Mouse (Mus musculus) heart, adult 2 months (tissue): ENCODE measurements at regions not wholly inside any gene's neighbourhood (a gene's known extent, or its start where the extent isn't known, plus 50 kb on each side); places are given as distances from the start of the nearest gene placed in this dataset.

ENCODE experiments used
- DNase-seq, 2 experiments: peaks; one replicate each; pipeline ENCODE4 v3.0.0; 2021
- H3K27ac ChIP-seq: fragments of 200-600 bp; 2 replicates; pipeline ENCODE4 v1.8.1; 2022
- H3K27me3 ChIP-seq: fragments of 200-500 bp; 2 replicates; pipeline ENCODE4 v1.6.1; 2012; ENCODE audit warnings: mild to moderate bottlenecking, low read length, inconsistent platforms, mixed read lengths; ENCODE audit not compliant: control insufficient read depth, insufficient read depth
- H3K36me3 ChIP-seq: fragments of 200-500 bp; 2 replicates; pipeline ENCODE4 v1.6.1; 2012; ENCODE audit warnings: low read length, inconsistent platforms; ENCODE audit not compliant: control insufficient read depth, insufficient read depth
- H3K4me1 ChIP-seq: fragments of 200-500 bp; 2 replicates; pipeline ENCODE4 v1.6.1; 2011; ENCODE audit warnings: low read length; ENCODE audit not compliant: control insufficient read depth, insufficient read depth
- H3K4me3 ChIP-seq: fragments of 200-600 bp; 2 replicates; pipeline ENCODE4 v1.8.1; 2022
- H3K79me2 ChIP-seq: fragments of 200-500 bp; replicated peaks from 2 replicates; pipeline ENCODE4 v1.6.1; 2012; ENCODE audit warnings: mild to moderate bottlenecking, inconsistent platforms, low read length, moderate library complexity, mixed read lengths; ENCODE audit not compliant: control insufficient read depth, insufficient read depth
- H3K9ac ChIP-seq: fragments of 200-500 bp; 2 replicates; pipeline ENCODE4 v1.6.1; 2012; ENCODE audit warnings: low read depth, mild to moderate bottlenecking, control low read depth, inconsistent platforms, low read length, mixed read lengths
- CTCF ChIP-seq: fragments of 200-600 bp; IDR thresholded peaks from 2 replicates; pipeline ENCODE4 v1.8.1; 2022; ENCODE audit warnings: antibody characterized with exemption, mild to moderate bottlenecking, moderate library complexity
- EP300 ChIP-seq: fragments of 200-500 bp; IDR thresholded peaks from 2 replicates; pipeline ENCODE4 v1.6.1; 2011; ENCODE audit warnings: low read depth, low read length, control low read depth; ENCODE audit not compliant: insufficient read depth
- POLR2A ChIP-seq: fragments of 200-500 bp; IDR thresholded peaks from 2 replicates; pipeline ENCODE4 v1.6.1; 2011; ENCODE audit warnings: mild to moderate bottlenecking, low read depth, low read length, control low read depth; ENCODE audit not compliant: insufficient read depth
- WGBS: fragments of 180-500 bp; shearing (Covaris S2); methylation state at CpG from one replicate; pipeline ENCODE4 v1.1.7; 2018; 5-methylcytosine and 5-hydroxymethylcytosine counted together
- intact Hi-C: fragments of 180-260 bp; cut with DNase I; formaldehyde crosslinking; loops from one replicate; pipeline ENCODE4 v1.15.1; 2025

- WGBS = 60% methylated on average over 2 of the region's 2 CpGs
- Histone ChIP-seq H3K27me3 (no peaks in the 10 kb centered on the region), H3K79me2 (no peaks in the 10 kb centered on the region), H3K9ac (no peak overlapping the region), H3K4me1 (no peaks in the 10 kb centered on the region), H3K36me3 (no peaks in the 10 kb centered on the region), H3K27ac (no peak overlapping the region), H3K4me3 (no peak overlapping the region)
- intact Hi-C loops = no loop called here
- TF ChIP-seq CTCF = no peak
- TF ChIP-seq POLR2A = no peak
- TF ChIP-seq EP300 = no peak
- no peak for DNase-seq
Observed at GRCm38 (mm10) chr12:97218445-97218844, 1040.8 kb downstream of the Galc start.

GRCm38 (mm10) chr12:97217608-97218007, 1041.7 kb downstream of the Galc start:
- Histone ChIP-seq H3K79me2 (no peaks in the 10 kb centered on the region), H3K4me3 (no peak overlapping the region), H3K9ac (no peak overlapping the region), H3K36me3 (no peaks in the 10 kb centered on the region), H3K27ac (no peak overlapping the region), H3K4me1 (no peaks in the 10 kb centered on the region), H3K27me3 (no peaks in the 10 kb centered on the region)
- intact Hi-C loops = no loop called here
- no peak for TF ChIP-seq POLR2A
- TF ChIP-seq EP300 = no peak
- TF ChIP-seq CTCF = no peak
- no peak for DNase-seq
- 69% methylated on average over 7 of the region's 7 CpGs for WGBS

DNA sequence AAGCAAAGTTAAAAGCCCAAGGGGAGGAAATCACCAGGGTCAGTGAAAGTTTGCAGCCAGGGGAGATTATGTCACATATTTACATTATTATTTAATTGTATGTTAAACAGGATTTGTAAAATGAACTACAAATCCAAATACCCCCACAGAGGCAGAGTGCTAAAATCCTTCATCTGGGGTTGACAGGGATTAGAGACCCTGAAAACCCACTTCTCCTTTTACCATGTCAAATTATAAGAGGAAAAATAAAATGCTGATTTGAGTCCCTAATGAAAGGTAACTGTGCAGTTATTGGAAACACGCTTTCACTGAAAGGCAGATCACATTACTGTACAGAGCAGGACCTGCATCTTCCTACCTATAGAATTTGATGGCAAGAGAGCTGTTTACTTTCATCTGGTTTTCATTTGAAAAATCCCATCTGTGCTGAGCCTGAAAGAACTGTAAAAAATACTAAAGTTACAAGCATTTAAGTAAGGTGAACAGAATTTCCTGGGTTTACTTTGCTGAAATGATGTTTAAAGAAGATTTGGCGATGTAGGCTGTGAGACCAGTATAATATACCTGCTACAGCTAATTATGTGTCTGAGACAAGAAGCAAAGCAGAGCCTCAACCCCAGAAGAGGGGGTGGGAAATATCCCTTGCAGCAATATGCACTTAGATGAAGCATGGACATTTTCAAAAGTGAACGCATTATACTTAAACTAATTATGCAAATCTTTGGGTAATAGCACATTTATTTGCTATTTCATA, 1055.4 kb downstream of the Galc start:
- H3K27ac ChIP-seq = no peak overlapping the region
- no peak for TF ChIP-seq CTCF
- no peak for TF ChIP-seq POLR2A
- no peak for TF ChIP-seq EP300
- intact Hi-C loops = no loop called here
- no peaks in the 10 kb centered on the region for H3K4me1 ChIP-seq
- DNase-seq = no peak
- H3K79me2 ChIP-seq = no peaks in the 10 kb centered on the region
- no peak overlapping the region for H3K9ac ChIP-seq
- H3K36me3 ChIP-seq = no peaks in the 10 kb centered on the region
- 77% methylated on average over 3 of the region's 3 CpGs for WGBS
- no peak overlapping the region for H3K4me3 ChIP-seq
- H3K27me3 ChIP-seq = no peaks in the 10 kb centered on the region

DNA sequence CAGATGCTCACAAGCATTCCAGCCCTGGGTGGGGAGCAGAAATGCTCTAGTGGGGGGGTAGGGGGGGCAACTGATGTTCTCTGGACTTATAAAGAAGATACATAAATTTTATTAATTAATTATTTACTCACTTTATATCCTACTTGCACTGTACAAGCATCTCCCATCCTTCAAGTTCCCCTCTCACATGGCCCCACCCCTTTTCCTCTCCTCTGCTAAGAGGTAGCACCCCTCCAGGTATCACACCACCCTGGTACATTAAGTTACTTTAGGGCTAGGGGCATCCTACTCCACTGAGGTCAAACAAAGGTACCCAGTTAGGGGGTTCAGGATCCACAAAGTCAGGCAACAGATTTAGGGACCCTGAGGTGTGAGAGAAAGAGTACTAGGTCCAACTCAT, 1097.4 kb downstream of the Galc start:
- H3K36me3 ChIP-seq = no peaks in the 10 kb centered on the region
- no peak overlapping the region for H3K9ac ChIP-seq
- H3K4me1 ChIP-seq = no peaks in the 10 kb centered on the region
- no peak overlapping the region for H3K4me3 ChIP-seq
- H3K27me3 ChIP-seq = no peaks in the 10 kb centered on the region
- intact Hi-C loops = no loop called here
- no peaks in the 10 kb centered on the region for H3K79me2 ChIP-seq
- DNase-seq = no peak
- H3K27ac ChIP-seq = no peak overlapping the region
- TF ChIP-seq POLR2A (no peak), EP300 (no peak), CTCF (no peak)

GRCm38 (mm10) chr12:97161429-97161828, 1097.8 kb downstream of the Galc start:
- intact Hi-C loops = no loop called here
- DNase-seq = no peak
- no peak overlapping the region for H3K27ac ChIP-seq
- no peak overlapping the region for H3K9ac ChIP-seq
- no peaks in the 10 kb centered on the region for H3K79me2 ChIP-seq
- WGBS = 80% methylated on average over 9 of the region's 9 CpGs
- no peak overlapping the region for H3K4me3 ChIP-seq
- no peaks in the 10 kb centered on the region for H3K36me3 ChIP-seq
- H3K27me3 ChIP-seq = no peaks in the 10 kb centered on the region
- H3K4me1 ChIP-seq = no peaks in the 10 kb centered on the region
- TF ChIP-seq POLR2A = no peak
- no peak for TF ChIP-seq CTCF
- TF ChIP-seq EP300 = no peak

- Histone ChIP-seq H3K4me3 (no peak overlapping the region), H3K27me3 (no peaks in the 10 kb centered on the region), H3K36me3 (no peaks in the 10 kb centered on the region), H3K27ac (no peak overlapping the region), H3K9ac (no peak overlapping the region), H3K4me1 (no peaks in the 10 kb centered on the region), H3K79me2 (no peaks in the 10 kb centered on the region)
- DNase-seq = no peak
- WGBS = 58% methylated on average over 4 of the region's 4 CpGs
- TF ChIP-seq CTCF (no peak), EP300 (no peak), POLR2A (no peak)
- intact Hi-C loops = no loop called here
Observed at GRCm38 (mm10) chr12:97158332-97158731, 1100.9 kb downstream of the Galc start.
